Mouse (Mus musculus) kidney, postnatal 25 days (tissue): ENCODE results near the gene Olfr1312.
"Not testable (repeated sequence)": the region's sequence is repeated elsewhere in the genome, so short reads cannot be mapped to it uniquely, and the experiment has no call there.

ENCODE experiments used
- DNase-seq, 2 experiments: peaks; one replicate each; pipeline ENCODE4 v3.0.0; 2021; ENCODE audit warnings: mixed read lengths in 2 of 2

Gene Olfr1312

DNA sequence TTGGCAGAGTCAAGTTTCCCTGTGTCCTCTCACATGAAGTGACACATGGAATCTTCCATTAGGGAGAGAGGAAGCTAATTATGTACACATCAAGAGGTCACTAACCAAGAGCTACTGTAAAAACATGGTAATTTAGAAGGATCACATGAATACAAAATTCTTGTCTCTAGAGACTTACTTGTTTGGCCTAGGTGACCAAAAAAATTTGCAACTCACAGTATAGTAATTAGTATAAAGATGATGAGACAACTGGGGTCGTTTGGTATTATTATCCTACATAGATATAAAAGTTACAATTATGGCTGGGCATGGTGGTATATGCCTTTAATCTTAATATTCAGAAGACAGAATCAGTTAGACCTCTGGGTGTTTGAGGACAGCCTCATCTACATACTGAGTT lies at the start of gene Olfr1312:
TSS of gene Olfr1312 (minus strand) at position 101 of the 400 bp plus-strand sequence.
- no peak for DNase-seq

DNA sequence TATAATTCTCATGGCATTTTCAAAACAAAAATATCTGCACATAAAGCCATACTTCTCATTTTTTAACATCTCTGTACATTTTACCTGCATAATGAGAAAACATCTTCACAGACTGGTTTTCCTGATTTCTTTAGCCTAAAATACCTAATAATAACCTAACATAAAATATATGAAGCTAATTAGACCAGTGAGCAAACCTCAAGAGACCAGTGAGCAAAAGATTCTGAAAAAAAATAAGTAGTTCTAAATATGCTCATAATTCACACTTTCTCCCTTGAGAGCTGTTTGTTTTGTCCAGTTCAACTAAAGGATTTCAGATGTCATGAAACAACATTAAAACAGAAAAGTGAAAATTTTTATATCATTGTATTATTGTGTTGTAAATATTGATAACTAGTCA lies 46.6 kb upstream of the Olfr1312 start, which contains the start of gene Olfr1314:
TSS of gene Olfr1314 (minus strand) at position 101 of the 400 bp plus-strand sequence.
- DNase-seq: no peak

DNA sequence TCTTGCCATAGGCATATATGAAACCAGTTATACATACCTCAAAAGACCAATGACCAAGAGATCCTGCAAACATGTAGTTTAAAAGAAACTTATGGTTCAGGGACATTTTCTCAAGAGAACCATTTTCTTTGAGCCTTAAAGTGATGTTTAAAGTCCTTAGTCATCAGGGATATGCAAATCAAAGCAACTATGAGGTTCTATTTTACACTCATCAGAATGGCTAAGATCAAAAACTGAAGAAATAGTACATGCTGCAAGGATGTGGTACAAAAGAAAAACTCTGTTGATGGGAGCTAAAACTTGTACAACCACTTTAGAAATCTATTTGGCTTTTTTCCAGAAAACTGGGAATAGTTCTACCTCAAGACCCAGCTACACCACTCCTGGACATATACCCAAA lies 27.7 kb upstream of the Olfr1312 start, which contains the start of gene Olfr1313:
TSS of gene Olfr1313 (minus strand) at position 101 of the 400 bp plus-strand sequence.
- DNase-seq: no peak

DNA sequence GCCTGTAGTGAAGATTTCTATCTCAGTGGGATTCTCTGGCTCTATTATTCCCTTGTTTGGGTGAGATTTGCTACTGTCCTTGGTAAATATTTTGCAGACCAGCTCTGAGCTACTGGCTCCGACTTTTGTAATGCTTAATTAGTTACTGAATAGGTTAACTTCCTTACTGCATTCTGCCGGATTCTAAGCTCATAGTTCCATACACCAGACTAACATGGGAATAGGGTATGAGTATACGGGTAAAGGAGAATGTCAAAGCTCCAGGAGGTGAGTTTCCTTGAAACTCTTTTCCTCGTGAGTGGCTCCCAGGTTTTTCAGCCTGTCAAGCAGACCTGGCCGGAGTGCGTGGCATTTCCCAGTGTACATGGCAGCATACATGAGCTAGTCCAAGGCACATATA lies 23.1 kb downstream of the Olfr1312 start:
- not testable (repeated sequence) for DNase-seq

DNA sequence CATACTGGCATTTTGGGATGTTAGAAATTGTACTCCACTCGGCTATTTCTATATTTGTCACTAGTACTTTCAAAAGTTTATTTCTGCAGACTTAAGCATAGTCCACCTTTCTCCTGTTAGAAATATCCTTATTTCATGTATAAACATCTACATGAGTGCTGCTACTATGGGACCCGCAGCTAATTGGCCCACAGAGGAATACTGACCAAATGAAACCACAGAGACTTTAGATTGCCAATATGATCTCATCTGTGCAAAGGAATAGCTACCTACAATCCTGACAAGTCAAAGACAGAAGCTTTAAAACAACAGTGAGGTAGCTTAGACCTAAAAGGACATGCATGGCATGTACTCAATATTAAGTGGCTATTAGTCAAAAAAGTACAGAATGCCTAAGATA lies 25.7 kb downstream of the Olfr1312 start, which contains the start of gene Olfr1311:
TSS of gene Olfr1311 (minus strand) at position 101 of the 400 bp plus-strand sequence.
- no peak for DNase-seq

DNA sequence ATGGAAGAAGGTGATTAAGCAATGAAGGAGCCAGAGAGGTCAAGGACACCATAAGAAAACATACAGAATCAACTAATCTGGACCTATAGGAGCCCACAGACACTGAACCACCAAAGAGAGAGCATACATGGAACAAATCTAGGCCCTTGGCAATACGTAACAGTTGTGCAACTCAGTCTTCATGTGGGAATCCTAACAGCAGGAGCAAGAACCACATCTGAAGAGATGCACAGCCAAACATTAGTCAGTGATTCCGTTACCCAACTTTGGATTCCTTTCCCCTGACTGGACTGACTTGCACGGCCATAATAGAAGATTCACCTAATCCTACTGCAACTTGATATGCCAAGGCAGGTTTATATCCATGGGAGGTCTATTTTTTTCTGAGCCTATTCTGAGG lies 35.1 kb downstream of the Olfr1312 start:
- no peak for DNase-seq

DNA sequence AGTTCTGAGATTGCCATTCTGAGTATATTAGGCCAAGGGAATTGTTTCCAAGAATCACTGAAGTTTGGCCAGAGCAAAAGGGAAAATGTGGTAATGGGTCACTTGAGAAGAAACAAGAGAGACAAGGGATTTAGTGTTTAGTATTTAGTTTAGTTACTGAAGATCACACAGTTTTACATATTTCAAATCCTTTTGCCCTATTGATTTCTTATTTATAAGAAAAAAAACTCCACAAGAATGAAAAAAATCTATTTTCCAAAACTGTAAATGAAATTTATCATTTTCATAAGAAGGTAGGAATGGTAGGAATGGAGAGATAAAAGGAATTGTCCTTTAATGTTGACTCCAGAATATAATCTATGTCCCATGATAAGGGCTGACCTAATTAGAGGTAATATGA lies 37.4 kb downstream of the Olfr1312 start, which contains the start of gene Olfr1310:
TSS of gene Olfr1310 (minus strand) at position 101 of the 400 bp plus-strand sequence.
- no peak for DNase-seq

DNA sequence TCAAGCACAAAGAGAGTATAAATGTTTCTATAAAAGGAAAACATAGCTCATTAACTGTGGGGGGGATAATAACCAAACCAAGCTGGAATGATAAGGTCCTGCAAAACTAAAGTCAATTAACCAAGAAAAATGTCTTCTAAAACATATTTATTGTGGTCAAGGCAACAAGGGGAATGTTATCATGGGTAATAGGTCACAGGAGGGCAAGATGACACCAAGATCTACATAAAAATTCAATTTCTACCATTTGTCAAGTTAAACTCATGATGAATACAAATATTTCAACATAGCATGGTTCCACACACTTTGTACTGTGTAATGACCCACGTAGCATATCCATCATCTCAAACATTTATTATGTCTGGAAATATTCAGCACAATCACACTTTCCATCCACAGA lies 59.9 kb downstream of the Olfr1312 start, which contains the start of gene Olfr1309:
TSS of gene Olfr1309 (minus strand) at position 101 of the 400 bp plus-strand sequence.
- no peak for DNase-seq
